Mouse (Mus musculus) neural tube, embryonic 11.5 days (tissue): ENCODE results near the gene Trcg1. TPM values are rescaled to one million over a fixed set of nuclear protein-coding genes. Genes with fewer than 3 reads are reported as not detected.

Source experiments
- ATAC-seq: fragments of 200-750 bp; cut with Nextera tagmentation; 2 replicates; pipeline ENCODE4 v1.8.0; 2017; ENCODE audit warnings: moderate number of reproducible peaks, mild to moderate bottlenecking, moderate TSS enrichment, moderate library complexity; ENCODE audit not compliant: insufficient read depth, low FRiP score, low TSS enrichment
- DNase-seq: peaks from one replicate; pipeline ENCODE4 v3.0.0-alpha.2; 2015; ENCODE audit warnings: low spot score
- H3K27ac ChIP-seq: fragments of 300-500 bp; sonication (generic); 2 replicates; pipeline ENCODE4 v1.5.1; 2014; ENCODE audit warnings: low read depth, mild to moderate bottlenecking, low read length
- H3K27me3 ChIP-seq: fragments of 300-500 bp; sonication (generic); 2 replicates; pipeline ENCODE4 v1.6.1; 2014; ENCODE audit warnings: mild to moderate bottlenecking, low read length, mixed read lengths; ENCODE audit not compliant: control insufficient read depth, insufficient read depth
- H3K36me3 ChIP-seq: fragments of 300-500 bp; sonication (generic); 2 replicates; pipeline ENCODE4 v1.6.1; 2014; ENCODE audit warnings: mild to moderate bottlenecking, low read length, moderate library complexity, mixed read lengths; ENCODE audit not compliant: control insufficient read depth, insufficient read depth
- H3K4me1 ChIP-seq: fragments of 300-500 bp; sonication (generic); 2 replicates; pipeline ENCODE4 v1.6.1; 2014; ENCODE audit warnings: low read length, mixed read lengths; ENCODE audit not compliant: control insufficient read depth, insufficient read depth
- H3K4me2 ChIP-seq: fragments of 300-500 bp; sonication (generic); 2 replicates; pipeline ENCODE4 v1.6.1; 2014; ENCODE audit warnings: low read depth, mild to moderate bottlenecking, moderate library complexity
- H3K4me3 ChIP-seq: fragments of 300-500 bp; sonication (generic); 2 replicates; pipeline ENCODE4 v1.5.1; 2014; ENCODE audit warnings: low read depth, low read length
- H3K9ac ChIP-seq: fragments of 300-500 bp; sonication (generic); 2 replicates; pipeline ENCODE4 v1.6.1; 2014; ENCODE audit warnings: mild to moderate bottlenecking, low read length
- H3K9me3 ChIP-seq: fragments of 300-500 bp; sonication (generic); 2 replicates; pipeline ENCODE4 v1.6.1; 2016; ENCODE audit warnings: low read length; ENCODE audit not compliant: control insufficient read depth
- WGBS: fragments of 180-500 bp; shearing (Covaris S2); extraction: QIAGEN DNeasy Blood & Tissue Kit; methylation state at CpG from one replicate; pipeline ENCODE4 v1.1.7; 2014; 5-methylcytosine and 5-hydroxymethylcytosine counted together
- polyA plus RNA-seq: library from polyadenylated mRNA; unstranded; fragments of >200 nt; fragmentation: Nextera tagmentation; extraction: Ambion mirVana; gene quantifications from 2 replicates; pipeline ENCODE4 v1.2.1, GENCODE M21; 2014

Gene Trcg1
- polyA plus RNA-seq, 1 experiment from 2014 or later: not detected

DNA sequence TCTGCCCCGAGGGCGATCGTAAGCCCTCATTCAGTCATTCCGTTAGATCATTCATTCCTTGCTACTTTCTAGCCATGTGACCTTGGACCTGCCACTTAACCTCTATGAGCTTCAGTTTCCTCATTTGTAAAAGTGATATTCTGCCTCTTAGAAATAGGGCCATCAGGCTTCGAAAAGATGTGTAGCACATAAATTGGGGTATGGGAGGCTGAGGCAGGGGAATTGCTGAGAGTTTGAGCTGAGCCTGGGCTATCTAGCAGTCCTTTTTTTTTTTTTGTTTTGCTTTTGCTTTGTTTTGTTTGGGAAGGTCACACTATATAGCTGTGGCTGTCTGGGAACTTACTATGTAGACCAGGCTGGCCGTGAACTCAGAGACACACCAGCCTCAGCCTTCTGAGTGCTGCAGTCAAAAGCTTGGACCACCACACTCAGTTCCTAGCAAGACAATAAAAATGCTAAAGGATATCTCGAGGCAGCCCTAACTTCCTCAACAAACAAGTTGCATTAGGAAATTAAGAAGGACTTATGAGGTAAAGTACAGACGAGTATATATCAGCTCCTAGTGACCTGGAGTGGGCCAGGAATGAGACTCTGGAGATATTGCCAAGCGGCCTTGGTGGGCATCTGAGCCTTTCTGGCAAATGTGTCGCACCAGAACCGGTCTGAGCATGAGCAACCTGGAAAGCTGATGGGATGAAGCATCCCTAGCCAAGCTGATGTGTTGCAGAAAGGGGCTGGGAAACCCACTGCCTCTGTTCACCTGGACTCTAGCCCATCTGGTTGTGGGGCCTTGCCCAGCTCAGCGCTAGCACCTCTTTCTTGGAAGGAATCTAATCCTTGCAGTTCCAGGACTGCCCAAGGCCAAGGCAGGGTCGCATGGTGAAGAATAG lies 26.7 kb downstream of the Trcg1 start:
- peak overlapping the region; percentile 84 for H3K4me2 ChIP-seq
- H3K4me1 ChIP-seq: peaks cover 17% of the 10 kb centered on the region
- no peaks in the 10 kb centered on the region for H3K9me3 ChIP-seq
- no peaks in the 10 kb centered on the region for H3K36me3 ChIP-seq
- H3K27me3 ChIP-seq: no peaks in the 10 kb centered on the region
- DNase-seq (no peak), ATAC-seq (no peak)
- H3K27ac ChIP-seq: no peak overlapping the region
- H3K4me3 ChIP-seq: peak overlapping the region; percentile 60
- H3K9ac ChIP-seq: peak overlapping the region; percentile 81
- WGBS: 52% methylated on average over 13 of the region's 13 CpGs

DNA sequence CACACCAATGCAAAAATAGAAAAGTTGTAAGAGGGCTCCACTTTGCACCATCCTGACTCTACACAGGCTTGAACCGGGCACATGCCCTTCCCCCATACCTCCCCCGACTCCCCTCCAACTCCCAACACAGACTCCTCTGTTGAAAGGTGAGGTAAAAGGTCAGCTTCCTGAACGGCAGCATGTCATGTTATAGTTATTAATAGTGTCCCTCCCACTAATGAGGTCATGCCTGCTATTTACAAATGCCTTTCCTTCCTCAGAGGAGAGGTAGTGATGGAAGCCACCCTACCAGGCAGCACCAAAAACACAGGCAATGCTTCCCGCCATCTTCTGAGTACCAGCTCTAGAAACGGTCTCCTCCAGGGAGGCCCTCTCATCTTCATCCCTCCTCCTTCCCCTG lies 28.8 kb downstream of the Trcg1 start:
- Histone ChIP-seq H3K27ac (no peak overlapping the region), H3K36me3 (no peaks in the 10 kb centered on the region), H3K27me3 (no peaks in the 10 kb centered on the region), H3K9me3 (no peaks in the 10 kb centered on the region), H3K4me1 (peaks cover 17% of the 10 kb centered on the region), H3K9ac (no peak overlapping the region), H3K4me3 (no peak overlapping the region), H3K4me2 (no peak overlapping the region)
- WGBS: 21% methylated on average over 5 of the region's 5 CpGs
- DNase-seq (no peak), ATAC-seq (no peak)

DNA sequence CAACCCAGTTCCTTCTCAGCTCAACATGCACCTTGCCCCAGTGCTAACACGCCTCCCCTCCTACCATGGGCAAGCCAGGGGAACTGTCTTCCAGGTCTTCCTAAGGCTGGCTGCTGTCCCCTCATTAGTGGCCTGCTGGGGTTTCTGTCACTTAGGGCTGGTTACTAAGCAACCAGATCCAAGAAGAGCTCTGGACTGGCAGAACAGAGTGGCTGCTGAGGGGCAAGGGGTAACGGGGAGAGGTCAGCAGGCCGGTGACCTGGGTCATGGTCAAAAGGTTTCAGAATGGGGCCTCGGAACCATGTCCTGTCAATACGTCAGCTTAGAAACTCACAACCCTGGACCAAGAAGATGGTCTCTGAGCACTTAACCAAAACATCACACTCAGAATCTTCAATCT lies 31.1 kb downstream of the Trcg1 start:
- Histone ChIP-seq H3K4me1 (peaks cover 12% of the 10 kb centered on the region; the same call in 1 of the 2 replicates), H3K4me3 (no peak overlapping the region), H3K9ac (no peak overlapping the region)

DNA sequence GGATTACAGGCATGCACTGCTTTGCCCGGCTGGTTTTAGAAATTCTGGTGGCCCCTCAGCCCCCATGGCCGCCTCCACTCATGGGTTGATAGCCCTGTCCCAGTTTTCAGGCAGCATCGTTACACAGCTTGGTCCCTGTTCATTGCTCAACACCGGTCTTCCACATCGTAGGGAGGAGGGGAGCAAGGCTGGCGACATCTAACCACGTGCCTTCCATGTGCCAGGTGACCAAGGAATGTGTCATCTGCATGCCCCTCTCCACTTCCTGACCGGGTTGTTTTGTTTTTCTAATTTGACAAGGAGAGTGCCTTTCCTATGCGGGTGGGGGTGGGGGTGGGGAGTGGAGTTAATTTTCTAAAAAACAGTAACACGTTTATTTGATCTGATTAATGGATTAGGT lies 31.7 kb downstream of the Trcg1 start:
- ATAC-seq: no peak
- 21% methylated on average over 10 of the region's 10 CpGs for WGBS
- no peak overlapping the region for H3K27ac ChIP-seq

More for the DNA sequence above, 31.1 kb downstream of the Trcg1 start:
- DNase-seq (no peak), ATAC-seq (no peak)
- H3K27me3 ChIP-seq: no peaks in the 10 kb centered on the region
- 16% methylated on average over 5 of the region's 5 CpGs for WGBS
- no peak overlapping the region for H3K4me2 ChIP-seq
- H3K9me3 ChIP-seq: no peaks in the 10 kb centered on the region
- H3K36me3 ChIP-seq: no peaks in the 10 kb centered on the region
- H3K27ac ChIP-seq: no peak overlapping the region

DNA sequence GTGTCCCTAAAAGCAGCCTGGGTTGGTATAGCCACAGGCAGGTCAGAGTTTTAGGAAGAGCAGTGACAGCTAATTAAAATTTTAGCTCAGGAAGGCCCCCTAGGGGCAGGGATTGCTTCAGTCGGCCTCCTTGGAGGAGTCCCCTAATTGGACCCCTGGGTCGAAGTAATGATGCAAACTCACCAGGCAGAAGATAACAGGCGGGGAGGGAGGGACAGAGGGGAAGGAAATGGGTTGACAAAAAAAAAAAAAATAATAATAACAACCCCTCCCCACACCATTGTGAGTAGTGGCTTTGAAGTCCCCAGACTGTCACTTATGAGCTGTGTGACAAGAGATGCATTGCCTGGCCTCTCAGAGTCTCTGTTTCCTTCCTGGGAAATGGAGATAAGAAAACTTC lies 32.2 kb downstream of the Trcg1 start:
- H3K4me2 ChIP-seq: no peak overlapping the region
- no peaks in the 10 kb centered on the region for H3K27me3 ChIP-seq
- no peak overlapping the region for H3K27ac ChIP-seq
- H3K36me3 ChIP-seq: no peaks in the 10 kb centered on the region
- no peak overlapping the region for H3K4me3 ChIP-seq
- peaks cover 12% of the 10 kb centered on the region; the same call in 1 of the 2 replicates for H3K4me1 ChIP-seq
- no peak for DNase-seq
- 21% methylated on average over 3 of the region's 3 CpGs for WGBS
- no peaks in the 10 kb centered on the region for H3K9me3 ChIP-seq
- no peak overlapping the region for H3K9ac ChIP-seq
- ATAC-seq: no peak

More for the DNA sequence above, 31.7 kb downstream of the Trcg1 start:
- no peak overlapping the region for H3K4me3 ChIP-seq
- no peak for DNase-seq
- H3K9me3 ChIP-seq: no peaks in the 10 kb centered on the region
- peaks cover 12% of the 10 kb centered on the region; the same call in 1 of the 2 replicates for H3K4me1 ChIP-seq
- no peaks in the 10 kb centered on the region for H3K27me3 ChIP-seq
- no peak overlapping the region for H3K9ac ChIP-seq
- H3K36me3 ChIP-seq: no peaks in the 10 kb centered on the region
- no peak overlapping the region for H3K4me2 ChIP-seq

DNA sequence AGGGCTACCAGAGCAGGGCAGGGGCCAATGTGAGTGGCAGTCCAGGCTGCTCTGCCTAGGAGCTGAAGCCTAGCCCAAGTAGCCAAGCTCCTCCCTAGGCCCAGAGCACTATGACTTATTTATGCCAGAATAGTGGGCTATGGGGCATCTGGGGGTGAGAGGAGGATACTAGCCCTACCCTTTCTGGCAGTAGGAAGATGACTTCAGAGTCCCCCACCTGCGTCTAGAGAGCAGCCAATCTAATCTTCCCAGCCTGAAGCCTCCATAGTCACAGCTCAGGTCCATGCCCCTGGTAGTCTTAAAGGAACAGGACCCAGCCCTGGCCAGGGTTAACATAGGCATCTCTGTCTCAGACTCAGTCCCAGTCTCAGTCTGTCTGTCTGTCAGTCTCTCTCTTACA lies 33.0 kb downstream of the Trcg1 start:
- no peak overlapping the region for H3K4me2 ChIP-seq
- no peaks in the 10 kb centered on the region for H3K9me3 ChIP-seq
- 38% methylated on average over 1 of the region's 1 CpGs for WGBS
- H3K9ac ChIP-seq: no peak overlapping the region
- no peak overlapping the region for H3K4me3 ChIP-seq
- H3K27ac ChIP-seq: no peak overlapping the region
- ATAC-seq (no peak), DNase-seq (no peak)
- H3K27me3 ChIP-seq: no peaks in the 10 kb centered on the region
- no peaks in the 10 kb centered on the region for H3K36me3 ChIP-seq
- peaks cover 12% of the 10 kb centered on the region; the same call in 1 of the 2 replicates for H3K4me1 ChIP-seq

DNA sequence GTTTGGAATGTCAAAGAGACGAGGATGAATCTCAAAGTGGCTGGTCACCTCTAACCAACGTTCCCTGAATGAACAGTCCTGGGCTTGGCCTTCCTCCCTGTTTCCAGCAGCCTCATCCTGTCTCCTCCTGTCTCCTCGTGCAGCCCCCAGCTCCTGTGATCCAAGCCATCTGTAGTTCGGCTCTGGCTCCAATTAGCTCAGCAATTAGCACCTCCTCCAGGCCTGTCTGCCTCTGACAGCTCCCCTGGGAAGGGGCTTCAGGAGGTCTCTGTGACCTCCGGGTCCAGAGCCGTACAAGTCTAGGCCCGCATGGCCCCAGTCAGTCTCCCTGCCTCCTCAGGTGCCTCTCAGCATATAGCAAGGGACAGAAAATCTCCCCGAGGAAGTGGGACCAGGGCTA lies 34.0 kb downstream of the Trcg1 start:
- no peak overlapping the region for H3K4me3 ChIP-seq
- no peak for ATAC-seq
- no peak for DNase-seq
- H3K9me3 ChIP-seq: no peaks in the 10 kb centered on the region
- WGBS: 11% methylated on average over 8 of the region's 8 CpGs
- no peaks in the 10 kb centered on the region for H3K27me3 ChIP-seq
- no peaks in the 10 kb centered on the region for H3K36me3 ChIP-seq
- no peak overlapping the region for H3K27ac ChIP-seq
- no peak overlapping the region for H3K4me2 ChIP-seq
- H3K4me1 ChIP-seq: 0 out of 2 replicates have a peak, but pooled peaks cover 8% of the 10 kb centered on the region
- no peak overlapping the region for H3K9ac ChIP-seq

DNA sequence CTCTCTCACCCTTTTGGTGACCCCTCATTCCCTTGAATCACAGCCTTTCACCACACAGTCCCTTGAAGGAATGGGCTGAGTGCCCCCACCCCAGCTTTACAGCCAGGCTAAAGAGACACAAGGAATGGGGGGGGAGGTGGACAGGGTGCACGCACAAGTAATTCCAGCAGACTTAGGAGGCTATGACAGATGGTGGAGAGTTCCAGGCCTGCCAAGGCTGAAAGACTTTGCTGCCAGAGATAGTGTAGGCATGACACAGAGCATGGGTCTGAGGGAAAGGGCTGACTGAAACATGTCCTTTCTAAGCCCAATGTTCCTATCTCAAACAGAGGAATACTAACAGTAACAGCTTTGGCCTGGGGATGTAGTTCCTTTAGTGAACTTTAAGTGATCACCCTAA lies 34.7 kb downstream of the Trcg1 start:
- Histone ChIP-seq H3K9ac (no peak overlapping the region), H3K27ac (no peak overlapping the region), H3K4me1 (0 out of 2 replicates have a peak, but pooled peaks cover 8% of the 10 kb centered on the region), H3K9me3 (no peaks in the 10 kb centered on the region), H3K4me3 (no peak overlapping the region), H3K36me3 (no peaks in the 10 kb centered on the region), H3K4me2 (no peak overlapping the region), H3K27me3 (no peaks in the 10 kb centered on the region)
- 19% methylated on average over 1 of the region's 1 CpGs for WGBS
- ATAC-seq: no peak
- no peak for DNase-seq
